Mouse (Mus musculus) v-Abl transformed pro-B cells (cell line): ENCODE measurements around the gene Gpn2.

ENCODE experiments used
- in situ Hi-C, 2 experiments: fragments of 400-800 bp; cut with MboI; formaldehyde crosslinking; loops; one replicate each; pipeline ENCODE4 v1.15.1; 2025; ENCODE audit not compliant: unreplicated experiment in 2 of 2

The Gpn2 gene

GRCm38 (mm10) chr4:133592570-133592969 lies 8.4 kb downstream of the Gpn2 start:
- in situ Hi-C loops, result loop anchor here (5.0 to 10.0 kb wide), 3 partner anchors 162 to 315 kb away; partner anchors contain the start of gene Arid1a (in 1 of the 2)

DNA sequence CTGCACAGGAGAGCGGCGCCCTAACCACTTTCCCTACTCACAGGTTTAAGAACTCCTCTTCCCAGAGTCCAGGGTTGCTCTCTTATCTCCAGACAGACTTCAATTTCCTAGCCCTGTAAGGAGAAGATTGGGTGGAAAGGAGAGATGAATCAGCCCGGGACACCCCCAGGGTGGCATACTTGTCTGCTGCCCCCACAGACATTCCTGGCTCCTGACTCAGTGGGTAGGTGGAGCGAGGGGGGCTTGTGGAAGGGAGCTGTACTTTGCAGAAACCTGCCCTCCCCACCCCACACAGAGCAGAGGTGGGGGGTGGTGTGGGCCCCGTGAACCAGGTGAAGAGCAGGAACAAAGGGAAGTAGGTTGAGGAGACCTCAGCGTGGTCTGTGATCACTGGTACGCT lies 11.4 kb downstream of the Gpn2 start:
- in situ Hi-C loops, result loop anchor here (5.0 to 10.0 kb wide), 2 partner anchors 159 to 162 kb away; partner anchors contain the start of gene Arid1a (in 2 of the 2)

DNA sequence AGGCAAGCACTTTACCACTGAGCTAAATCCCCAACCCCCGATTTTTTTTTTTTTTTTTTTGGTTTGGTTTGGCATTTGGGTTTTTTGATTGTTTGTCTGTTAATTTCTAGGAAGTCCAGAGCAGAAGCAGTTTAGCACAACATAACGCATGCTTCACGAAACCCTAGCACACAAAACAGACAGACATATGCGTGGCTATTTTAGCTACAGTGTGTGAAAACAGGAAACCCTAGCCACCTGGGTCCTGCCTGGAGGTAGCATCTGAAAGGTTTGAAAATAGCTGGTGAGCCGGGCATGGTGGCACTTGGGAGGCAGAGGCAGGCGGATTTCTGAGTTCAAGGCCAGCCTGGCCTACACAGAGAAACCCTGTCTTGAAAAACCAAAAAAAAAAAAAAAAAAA lies 11.9 kb downstream of the Gpn2 start:
- in situ Hi-C loops, result loop anchor here (5.0 to 10.0 kb wide), 2 partner anchors 159 to 161 kb away; partner anchors contain the start of gene Arid1a (in 2 of the 2)

- in situ Hi-C loops, result loop anchor here (5.0 to 10.0 kb wide), 2 partner anchors 156 to 159 kb away; partner anchors contain the start of gene Arid1a (in 2 of the 2)
These were observed 14.5 kb downstream of the Gpn2 start for GRCm38 (mm10) chr4:133598616-133599015.

- in situ Hi-C loops, result loop anchor here (5.0 to 10.0 kb wide), 2 partner anchors 156 to 158 kb away; partner anchors contain the start of gene Arid1a (in 2 of the 2)
These were observed 15.0 kb downstream of the Gpn2 start for GRCm38 (mm10) chr4:133599116-133599515.

DNA sequence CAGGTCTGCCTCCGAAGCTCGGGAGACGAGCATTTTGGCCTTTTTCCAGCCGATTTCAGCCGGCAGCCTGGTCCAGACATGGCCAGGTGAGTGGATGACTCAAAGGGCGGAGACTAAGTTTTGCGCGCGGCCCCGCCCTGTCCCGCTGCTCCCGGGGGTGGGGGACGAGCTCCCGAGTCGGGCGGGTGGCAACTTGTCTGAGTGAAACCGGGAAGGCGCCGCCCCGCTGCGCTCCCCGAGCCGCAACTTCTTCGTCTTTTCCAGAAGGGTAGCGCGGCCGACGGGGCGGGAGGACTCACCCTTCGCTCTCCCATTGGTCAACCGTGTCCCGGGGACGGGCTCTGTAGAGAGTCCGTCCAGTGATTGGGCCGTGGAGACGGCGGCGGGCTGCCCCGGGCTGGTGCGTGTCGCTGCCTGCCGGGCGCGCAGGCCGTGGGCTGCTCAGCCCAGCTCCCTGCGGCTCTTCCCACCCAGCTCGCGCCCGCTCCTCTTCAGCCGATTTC lies 15.5 kb downstream of the Gpn2 start:
- in situ Hi-C loops, result loop anchor here (5.0 to 10.0 kb wide), 2 partner anchors 155 to 158 kb away; partner anchors contain the start of gene Arid1a (in 2 of the 2)

GRCm38 (mm10) chr4:133600306-133600705 lies 16.1 kb downstream of the Gpn2 start:
- in situ Hi-C loops, result no loop called here

GRCm38 (mm10) chr4:133601721-133602218 lies 17.6 kb downstream of the Gpn2 start, which contains the start of gene Sfn:
Gene Sfn, minus strand, starts transcription at chr4:133602168.
- in situ Hi-C loops, result no loop called here

DNA sequence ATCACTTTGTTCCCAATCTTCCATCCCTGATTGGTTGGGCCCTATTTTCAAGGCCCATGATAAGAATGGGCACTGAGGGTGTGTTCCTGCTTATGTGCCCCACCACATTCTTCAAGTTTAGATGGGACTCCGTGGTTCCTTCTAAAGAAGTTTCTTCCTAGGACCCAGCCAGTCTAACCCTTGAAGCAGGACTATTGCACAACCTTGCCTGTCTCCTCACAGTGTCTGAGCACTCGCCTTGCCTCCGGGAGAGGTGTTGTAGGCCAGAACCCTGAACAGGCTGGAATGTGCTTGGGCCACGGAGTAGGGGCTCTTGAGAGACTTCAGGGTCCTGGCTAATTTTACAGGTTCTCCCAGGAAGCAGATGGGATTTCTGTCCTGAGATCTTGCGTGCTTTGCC lies 18.9 kb downstream of the Gpn2 start:
- in situ Hi-C loops, result no loop called here

- in situ Hi-C loops, result no loop called here
These were observed 20.0 kb downstream of the Gpn2 start for GRCm38 (mm10) chr4:133604175-133604574.

- in situ Hi-C loops, result loop anchor here (5.0 kb wide), 2 partner anchors 37 to 42 kb away; no protein-coding TSS in a partner anchor
These were observed 20.7 kb downstream of the Gpn2 start for GRCm38 (mm10) chr4:133604856-133605255.

DNA sequence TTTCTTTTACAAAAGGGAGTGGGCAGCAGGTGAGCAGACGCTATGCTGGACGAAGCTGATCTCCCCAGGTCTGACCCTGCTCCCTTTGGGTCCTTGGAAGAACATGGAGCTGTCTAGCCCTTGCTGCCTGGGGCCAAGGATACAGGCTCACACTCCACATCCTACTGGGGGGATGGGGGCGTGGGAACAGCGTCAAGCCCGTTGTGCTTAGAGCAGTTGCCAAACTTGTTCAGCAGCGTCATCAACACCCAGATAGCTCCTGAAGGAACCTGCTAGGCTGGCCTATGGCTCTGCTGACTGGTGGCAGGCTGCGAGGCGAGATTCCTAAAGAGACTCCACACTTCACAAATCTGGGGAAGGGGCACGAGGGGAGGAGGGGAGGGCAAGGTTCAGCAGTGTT lies 21.2 kb downstream of the Gpn2 start:
- in situ Hi-C loops, result loop anchor here (5.0 kb wide), 2 partner anchors 37 to 42 kb away; no protein-coding TSS in a partner anchor

- in situ Hi-C loops, result loop anchor here (5.0 kb wide), 2 partner anchors 35 to 40 kb away; no protein-coding TSS in a partner anchor
These were observed 23.1 kb downstream of the Gpn2 start for GRCm38 (mm10) chr4:133607284-133607683.

GRCm38 (mm10) chr4:133609719-133610118 lies 25.6 kb downstream of the Gpn2 start:
- in situ Hi-C loops, result loop anchor here (5.0 kb wide), 2 partner anchors 33 to 38 kb away; no protein-coding TSS in a partner anchor

DNA sequence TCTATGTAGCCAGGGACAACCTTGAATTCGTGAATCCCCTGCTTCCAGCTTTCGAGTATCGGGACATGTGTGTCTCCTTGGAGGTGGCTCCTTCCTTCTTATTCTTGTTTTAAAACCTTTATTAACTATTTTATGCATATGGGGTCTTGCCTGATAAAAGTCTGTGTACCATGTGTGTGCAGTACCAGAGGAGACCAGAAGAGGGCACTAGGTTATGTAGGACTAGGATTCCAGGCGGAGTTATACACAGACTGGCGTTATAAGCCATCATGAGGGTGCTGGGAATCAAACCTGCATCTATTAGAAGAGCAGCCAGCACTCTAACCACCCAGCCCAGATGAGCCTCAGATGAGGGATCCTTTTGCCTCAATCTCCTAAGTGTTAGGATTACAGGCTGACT lies 27.7 kb downstream of the Gpn2 start:
- in situ Hi-C loops, result no loop called here

DNA sequence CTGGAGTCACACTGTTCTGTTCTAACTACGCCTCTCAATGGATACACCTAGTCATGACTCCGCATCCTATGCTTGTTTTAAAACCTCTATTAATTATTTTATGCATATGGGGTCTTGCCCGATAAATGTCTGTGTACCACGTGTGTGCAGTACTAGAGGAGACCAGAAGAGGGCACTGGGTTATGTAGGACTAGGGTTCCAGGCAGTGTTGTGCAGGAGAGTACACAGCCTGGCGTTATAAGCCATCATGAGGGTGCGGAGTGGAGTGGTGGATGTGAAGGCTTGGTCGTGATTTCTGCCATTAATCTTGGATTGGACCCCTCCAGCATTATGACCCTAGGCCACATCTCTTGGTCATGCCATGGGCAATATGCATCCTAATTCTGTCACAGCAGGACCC lies 28.3 kb downstream of the Gpn2 start:
- in situ Hi-C loops, result no loop called here

GRCm38 (mm10) chr4:133613026-133613425 lies 28.9 kb downstream of the Gpn2 start:
- in situ Hi-C loops, result no loop called here

DNA sequence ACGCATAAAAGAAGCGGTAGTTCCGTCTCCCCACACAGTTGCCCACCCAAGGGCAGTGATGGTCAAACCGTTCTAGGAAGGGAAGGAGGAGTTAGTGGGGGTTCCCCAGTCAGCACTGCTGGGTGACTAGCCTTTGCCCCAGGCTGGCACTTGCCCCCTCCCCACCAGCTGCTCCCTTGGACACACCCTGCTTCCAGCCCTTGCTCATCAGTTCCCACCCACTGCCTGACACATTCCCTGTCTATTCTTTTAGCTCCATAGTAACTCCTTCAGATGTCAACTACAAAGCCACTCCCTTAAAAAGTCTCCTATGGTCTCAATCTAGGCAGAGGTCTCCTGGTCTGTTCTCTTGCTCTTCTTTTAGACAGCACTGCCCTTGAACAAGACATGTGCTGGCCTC lies 29.7 kb downstream of the Gpn2 start:
- in situ Hi-C loops, result no loop called here

DNA sequence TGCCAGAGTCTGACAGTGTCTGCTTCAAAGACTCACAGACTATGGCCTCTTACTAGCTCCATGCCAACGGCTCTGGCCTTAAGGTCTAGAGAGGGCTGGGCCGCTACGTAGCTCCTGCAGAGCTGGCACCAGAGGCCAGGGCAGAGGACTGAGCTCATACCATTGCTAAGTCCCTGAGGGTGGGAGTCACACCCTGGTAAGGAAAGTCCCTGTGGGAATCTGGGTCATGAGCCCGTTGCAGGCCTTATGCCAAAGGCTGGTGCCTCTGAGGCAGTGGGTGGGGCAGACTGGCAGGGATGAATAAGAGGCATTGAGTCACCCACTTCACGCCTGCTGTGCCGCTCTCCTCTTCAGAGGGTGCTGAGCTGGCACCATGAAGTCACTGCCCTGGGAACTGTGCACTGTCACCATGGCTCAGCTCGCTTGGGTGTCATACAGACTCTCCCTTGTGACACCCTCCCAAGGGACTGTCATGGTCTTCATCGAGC lies 30.2 kb downstream of the Gpn2 start:
- in situ Hi-C loops, result no loop called here

- in situ Hi-C loops, result no loop called here
These were observed 31.3 kb downstream of the Gpn2 start for GRCm38 (mm10) chr4:133615416-133615815.

DNA sequence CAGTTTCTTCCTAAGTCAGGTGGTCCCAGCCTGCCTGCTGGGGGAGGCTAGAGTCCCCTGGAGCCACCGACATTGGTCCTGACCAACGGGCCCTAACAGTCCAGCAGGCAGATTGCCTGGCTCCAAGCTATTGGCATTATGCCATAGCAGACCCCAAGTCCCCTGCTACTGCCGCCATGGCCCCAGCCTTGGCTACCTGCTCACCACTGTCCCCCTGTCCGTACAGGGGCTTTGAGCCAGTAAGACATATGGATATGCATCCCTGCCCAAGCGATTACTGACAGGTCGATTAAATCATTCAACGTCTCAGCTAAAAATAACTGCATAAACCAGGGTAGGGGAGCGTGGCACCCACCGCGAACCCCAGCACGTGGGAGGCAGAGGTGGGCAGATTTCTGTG lies 33.8 kb downstream of the Gpn2 start:
- in situ Hi-C loops, result no loop called here
